Mouse (Mus musculus): ENCODE data around the gene Kif2c. TPM values are rescaled to one million over a fixed set of nuclear protein-coding genes. Genes with fewer than 3 reads are reported as not detected.
"Not testable (repeated sequence)": the region's sequence is repeated elsewhere in the genome, so short reads cannot be mapped to it uniquely, and the experiment has no call there.

The Kif2c gene
- polyA plus RNA-seq, 1 experiment from 2014 or later: 77.6 TPM

DNA sequence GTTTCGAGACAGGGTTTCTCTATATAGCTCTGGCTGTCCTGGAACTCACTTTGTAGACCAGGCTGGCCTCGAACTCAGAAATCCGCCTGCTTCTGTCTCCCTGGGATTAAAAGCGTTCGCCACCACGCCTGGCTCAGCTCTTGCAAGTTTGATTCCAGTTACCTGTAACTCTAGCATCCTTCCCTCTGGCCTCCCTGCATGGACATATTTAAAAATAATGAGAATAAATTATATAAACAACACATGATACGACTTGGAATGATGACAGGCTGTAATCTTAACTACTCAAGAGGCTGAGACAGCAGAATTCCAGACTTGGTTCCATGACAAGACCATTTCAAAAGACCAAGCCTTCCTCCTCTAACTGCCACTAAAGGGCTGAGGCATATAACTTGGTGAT, 8.2 kb upstream of the Kif2c start:
- WGBS: 61% methylated on average over 7 of the region's 7 CpGs
- ATAC-seq (ENCODE audit: low read depth): no peak
- H3K36me3 ChIP-seq (ENCODE audit: control insufficient read depth, insufficient read depth, low read length): no peaks in the 10 kb centered on the region
- no peaks in the 10 kb centered on the region for H3K9me3 ChIP-seq (ENCODE audit: control insufficient read depth, low read length)
- H3K9ac ChIP-seq (ENCODE audit: low read length): no peak overlapping the region
- H3K4me3 ChIP-seq (ENCODE audit: low read length): no peak overlapping the region
- no peaks in the 10 kb centered on the region for H3K27me3 ChIP-seq (ENCODE audit: control insufficient read depth, insufficient read depth, low read depth, low read length)
- peak overlapping the region; percentile 87 for H3K27ac ChIP-seq (ENCODE audit: low read length)
- peaks cover 8% of the 10 kb centered on the region; the same call in 1 of the 2 replicates for H3K4me1 ChIP-seq (replicated peaks; ENCODE audit: control insufficient read depth, insufficient read depth, low read length)
- no peak overlapping the region for H3K4me2 ChIP-seq (ENCODE audit: low read depth, low read length)

DNA sequence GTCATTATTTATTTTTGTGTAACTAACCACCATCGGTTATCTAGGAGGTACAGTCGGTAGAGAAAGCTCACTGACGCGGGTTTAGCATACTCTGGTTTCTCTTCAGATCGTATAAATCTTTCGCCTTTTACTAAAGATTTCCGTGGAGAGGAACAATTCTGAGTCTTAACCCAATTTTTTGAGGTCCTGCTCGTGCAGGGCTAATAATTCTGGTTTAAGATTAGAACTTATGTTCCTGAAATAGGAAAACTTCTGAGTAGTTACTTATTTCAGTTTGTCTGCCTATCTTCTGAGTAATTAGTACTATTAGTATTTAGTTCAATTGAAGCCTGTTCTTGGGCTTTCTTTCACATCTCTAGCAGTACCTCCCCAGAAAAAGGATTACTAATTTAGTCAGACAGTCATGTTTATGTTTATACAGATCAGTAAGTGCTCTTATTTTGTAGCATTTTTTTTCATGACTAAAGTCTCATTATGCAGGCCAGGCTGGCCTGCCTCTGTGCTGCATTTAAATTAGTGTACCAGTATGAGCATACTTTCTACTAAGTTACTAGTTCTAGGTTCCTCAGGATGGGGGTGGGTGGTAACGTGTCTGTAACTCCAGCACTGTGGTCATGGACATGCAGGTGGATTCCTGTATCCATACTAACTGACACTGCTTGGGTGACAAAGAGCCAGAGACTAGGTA, 7.6 kb upstream of the Kif2c start:
- WGBS: under 1% methylated on average over 9 of the region's 9 CpGs
- peak overlapping the region; percentile 48 for H3K4me2 ChIP-seq (ENCODE audit: low read depth, low read length)
- H3K36me3 ChIP-seq (ENCODE audit: control insufficient read depth, insufficient read depth, low read length): no peaks in the 10 kb centered on the region
- peak; percentile 91 for ATAC-seq (ENCODE audit: low read depth)
- no peaks in the 10 kb centered on the region for H3K27me3 ChIP-seq (ENCODE audit: control insufficient read depth, insufficient read depth, low read depth, low read length)
- H3K9ac ChIP-seq (ENCODE audit: low read length): peak overlapping the region; percentile 56
- H3K9me3 ChIP-seq (ENCODE audit: control insufficient read depth, low read length): no peaks in the 10 kb centered on the region
- peak overlapping the region; percentile 87 for H3K27ac ChIP-seq (ENCODE audit: low read length)
- peaks cover 8% of the 10 kb centered on the region; the same call in 1 of the 2 replicates for H3K4me1 ChIP-seq (replicated peaks; ENCODE audit: control insufficient read depth, insufficient read depth, low read length)
- H3K4me3 ChIP-seq (ENCODE audit: low read length): peak overlapping the region; percentile 48; the same call in 1 of the 2 replicates

GRCm38 (mm10) chr4:117189382-117189855, 7.0 kb upstream of the Kif2c start:
- H3K36me3 ChIP-seq (ENCODE audit: control insufficient read depth, insufficient read depth, low read length): no peaks in the 10 kb centered on the region
- peak overlapping the region; percentile 48 for H3K4me2 ChIP-seq (ENCODE audit: low read depth, low read length)
- no peaks in the 10 kb centered on the region for H3K9me3 ChIP-seq (ENCODE audit: control insufficient read depth, low read length)
- peaks cover 8% of the 10 kb centered on the region; the same call in 1 of the 2 replicates for H3K4me1 ChIP-seq (replicated peaks; ENCODE audit: control insufficient read depth, insufficient read depth, low read length)
- H3K27me3 ChIP-seq (ENCODE audit: control insufficient read depth, insufficient read depth, low read depth, low read length): no peaks in the 10 kb centered on the region
- peak; percentile 76; the same call in 1 of the 2 replicates for ATAC-seq (ENCODE audit: low read depth)
- peak overlapping the region; percentile 61 for H3K9ac ChIP-seq (ENCODE audit: low read length)
- H3K4me3 ChIP-seq (ENCODE audit: low read length): peak overlapping the region; percentile 48
- peak overlapping the region; percentile 58 for H3K27ac ChIP-seq (ENCODE audit: low read length)
- WGBS: under 1% methylated on average over 16 of the region's 16 CpGs

DNA sequence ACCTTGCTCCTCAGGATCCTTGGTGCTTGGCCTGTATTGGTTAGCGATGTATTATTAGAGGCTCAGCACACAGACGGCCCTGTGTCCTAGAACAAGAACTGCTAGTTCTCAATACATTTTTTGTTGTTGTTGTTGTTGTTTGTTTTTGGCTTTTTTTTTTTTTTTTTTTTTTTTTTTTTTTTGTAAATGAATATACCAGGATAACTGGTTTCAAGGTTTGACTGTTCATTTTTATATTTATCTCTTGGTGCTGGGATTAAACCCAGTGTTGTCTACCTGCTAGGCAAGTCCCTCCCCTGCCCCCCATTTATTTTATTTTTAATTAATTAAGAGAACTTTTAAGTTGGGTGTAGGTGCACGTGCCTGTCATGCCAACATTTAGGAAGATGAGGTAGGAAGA, 6.5 kb upstream of the Kif2c start:
- H3K27ac ChIP-seq (ENCODE audit: low read length): peak overlapping the region; percentile 58
- no peaks in the 10 kb centered on the region for H3K9me3 ChIP-seq (ENCODE audit: control insufficient read depth, low read length)
- H3K36me3 ChIP-seq (ENCODE audit: control insufficient read depth, insufficient read depth, low read length): no peaks in the 10 kb centered on the region
- 49% methylated on average over 3 of the region's 3 CpGs for WGBS
- H3K4me3 ChIP-seq (ENCODE audit: low read length): peak overlapping the region; percentile 48
- H3K9ac ChIP-seq (ENCODE audit: low read length): peak overlapping the region; percentile 61
- H3K4me2 ChIP-seq (ENCODE audit: low read depth, low read length): peak overlapping the region; percentile 48
- H3K4me1 ChIP-seq (replicated peaks; ENCODE audit: control insufficient read depth, insufficient read depth, low read length): peaks cover 8% of the 10 kb centered on the region; the same call in 1 of the 2 replicates
- H3K27me3 ChIP-seq (ENCODE audit: control insufficient read depth, insufficient read depth, low read depth, low read length): no peaks in the 10 kb centered on the region
- ATAC-seq (ENCODE audit: low read depth): peak; percentile 1; the same call in 1 of the 2 replicates

DNA sequence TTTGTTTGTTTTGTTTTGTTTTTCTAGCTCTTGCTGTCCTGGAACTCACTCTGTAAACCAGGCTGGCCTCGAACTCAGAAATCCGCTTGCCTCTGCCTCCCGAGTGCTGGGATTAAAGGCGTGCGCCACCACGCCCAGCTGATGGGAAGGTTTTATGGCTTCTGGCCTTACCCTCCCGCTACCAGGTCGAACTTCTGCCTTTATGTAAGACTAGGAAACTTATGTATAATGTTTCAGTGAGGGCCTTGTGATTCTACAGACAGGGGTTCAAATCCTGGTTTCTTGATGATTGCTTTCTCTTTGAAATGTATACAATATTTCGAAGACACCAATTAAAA, 289 bp upstream of the Kif2c start:
- peaks cover 19% of the 10 kb centered on the region for H3K36me3 ChIP-seq (ENCODE audit: control insufficient read depth, insufficient read depth, low read length)
- H3K27ac ChIP-seq (ENCODE audit: low read length); H3K4me1 ChIP-seq (replicated peaks; ENCODE audit: control insufficient read depth, insufficient read depth, low read length); H3K9me3 ChIP-seq (ENCODE audit: control insufficient read depth, low read length); H3K27me3 ChIP-seq (ENCODE audit: control insufficient read depth, insufficient read depth, low read depth, low read length): not testable (repeated sequence)
- H3K9ac ChIP-seq (ENCODE audit: low read length): peak overlapping the region; percentile 72
- 12% methylated on average over 9 of the region's 9 CpGs for WGBS
- peak; percentile 53 for ATAC-seq (ENCODE audit: low read depth)
- peak overlapping the region; percentile 58 for H3K4me2 ChIP-seq (ENCODE audit: low read depth, low read length)
- H3K4me3 ChIP-seq (ENCODE audit: low read length): peak overlapping the region; percentile 65

GRCm38 (mm10) chr4:117169936-117170335, 12.5 kb downstream of the Kif2c start:
- Histone ChIP-seq H3K27ac (ENCODE audit: low read length) (no peak overlapping the region), H3K27me3 (ENCODE audit: control insufficient read depth, insufficient read depth, low read depth, low read length) (no peaks in the 10 kb centered on the region), H3K36me3 (ENCODE audit: control insufficient read depth, insufficient read depth, low read length) (peaks cover 49% of the 10 kb centered on the region), H3K4me3 (ENCODE audit: low read length) (no peak overlapping the region), H3K4me2 (ENCODE audit: low read depth, low read length) (no peak overlapping the region), H3K9me3 (ENCODE audit: control insufficient read depth, low read length) (no peaks in the 10 kb centered on the region), H3K9ac (ENCODE audit: low read length) (no peak overlapping the region), H3K4me1 (replicated peaks; ENCODE audit: control insufficient read depth, insufficient read depth, low read length) (no peaks in the 10 kb centered on the region)
- no peak for ATAC-seq (ENCODE audit: low read depth)
- WGBS: 81% methylated on average over 5 of the region's 5 CpGs

- Histone ChIP-seq H3K4me1 (replicated peaks; ENCODE audit: control insufficient read depth, insufficient read depth, low read length) (no peaks in the 10 kb centered on the region), H3K4me2 (ENCODE audit: low read depth, low read length) (no peak overlapping the region), H3K4me3 (ENCODE audit: low read length) (no peak overlapping the region), H3K9me3 (ENCODE audit: control insufficient read depth, low read length) (no peaks in the 10 kb centered on the region), H3K9ac (ENCODE audit: low read length) (no peak overlapping the region), H3K36me3 (ENCODE audit: control insufficient read depth, insufficient read depth, low read length) (peaks cover 43% of the 10 kb centered on the region), H3K27ac (ENCODE audit: low read length) (no peak overlapping the region), H3K27me3 (ENCODE audit: control insufficient read depth, insufficient read depth, low read depth, low read length) (no peaks in the 10 kb centered on the region)
- 69% methylated on average over 4 of the region's 4 CpGs for WGBS
- no peak for ATAC-seq (ENCODE audit: low read depth)
These were observed 21.3 kb downstream of the Kif2c start for GRCm38 (mm10) chr4:117161183-117161582.

- Histone ChIP-seq H3K4me2 (ENCODE audit: low read depth, low read length) (no peak overlapping the region), H3K27me3 (ENCODE audit: control insufficient read depth, insufficient read depth, low read depth, low read length) (no peaks in the 10 kb centered on the region), H3K9ac (ENCODE audit: low read length) (no peak overlapping the region), H3K36me3 (ENCODE audit: control insufficient read depth, insufficient read depth, low read length) (peaks cover 29% of the 10 kb centered on the region), H3K27ac (ENCODE audit: low read length) (no peak overlapping the region), H3K4me3 (ENCODE audit: low read length) (no peak overlapping the region), H3K9me3 (ENCODE audit: control insufficient read depth, low read length) (no peaks in the 10 kb centered on the region), H3K4me1 (replicated peaks; ENCODE audit: control insufficient read depth, insufficient read depth, low read length) (no peaks in the 10 kb centered on the region)
- 74% methylated on average over 10 of the region's 10 CpGs for WGBS
- no peak for ATAC-seq (ENCODE audit: low read depth)
These were observed 22.8 kb downstream of the Kif2c start for GRCm38 (mm10) chr4:117159666-117160065.

DNA sequence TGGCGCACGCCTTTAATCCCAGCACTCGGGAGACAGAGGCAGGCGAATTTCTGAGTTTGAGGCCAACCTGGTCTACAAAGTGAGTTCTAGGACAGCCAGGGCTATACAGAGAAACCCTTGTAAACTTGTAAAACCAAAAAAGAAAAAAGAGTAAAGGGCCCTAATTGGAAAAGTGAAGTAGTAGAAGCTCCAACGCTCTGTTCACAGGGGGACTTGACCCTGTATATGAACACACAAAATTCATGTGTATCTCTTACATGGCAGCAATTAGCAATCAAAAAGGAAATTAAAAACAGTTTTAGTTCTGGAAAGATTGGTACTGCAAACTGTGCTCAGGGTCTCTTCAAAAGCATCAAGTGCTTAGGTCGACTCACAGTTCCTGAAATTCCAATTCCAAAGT, 26.1 kb downstream of the Kif2c start:
- no peaks in the 10 kb centered on the region for H3K27me3 ChIP-seq (ENCODE audit: control insufficient read depth, insufficient read depth, low read depth, low read length)
- H3K9me3 ChIP-seq (ENCODE audit: control insufficient read depth, low read length): no peaks in the 10 kb centered on the region
- H3K4me1 ChIP-seq (replicated peaks; ENCODE audit: control insufficient read depth, insufficient read depth, low read length): peaks cover 17% of the 10 kb centered on the region
- no peak for ATAC-seq (ENCODE audit: low read depth)
- H3K9ac ChIP-seq (ENCODE audit: low read length): peak overlapping the region; percentile 99
- H3K36me3 ChIP-seq (ENCODE audit: control insufficient read depth, insufficient read depth, low read length): peaks cover 38% of the 10 kb centered on the region
- H3K4me3 ChIP-seq (ENCODE audit: low read length): peak overlapping the region; percentile 92
- WGBS: 27% methylated on average over 6 of the region's 6 CpGs
- H3K4me2 ChIP-seq (ENCODE audit: low read depth, low read length): peak overlapping the region; percentile 87
- H3K27ac ChIP-seq (ENCODE audit: low read length): peak overlapping the region; percentile 93
